Mouse (Mus musculus) spleen, adult 12 weeks (tissue): ENCODE results near the gene Atxn2.

Source experiments
- DNase-seq: peaks from one replicate; pipeline ENCODE4 v3.0.0; 2022; ENCODE audit warnings: low spot score

Gene Atxn2

DNA sequence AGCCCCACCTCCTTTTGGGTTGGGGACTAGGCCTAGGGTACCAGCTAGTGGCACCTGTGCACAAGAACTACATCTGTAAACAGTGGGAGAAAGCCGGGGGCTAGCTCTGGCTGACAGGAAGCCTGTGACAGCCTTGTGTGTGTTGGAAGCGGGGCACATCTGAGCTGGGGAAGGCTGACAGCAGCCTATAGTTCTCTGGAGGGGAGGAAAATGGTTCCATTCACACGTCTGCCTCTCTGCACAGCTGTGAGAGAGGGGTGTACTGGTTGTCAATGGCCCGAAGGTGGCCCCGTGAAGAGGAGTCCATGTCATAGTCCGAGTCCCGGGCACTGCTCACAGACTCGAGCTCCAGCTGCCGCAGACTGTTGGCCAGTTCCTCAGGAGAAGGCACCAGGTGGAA, 106.4 kb downstream of the Atxn2 start:
- no peak for DNase-seq

DNA sequence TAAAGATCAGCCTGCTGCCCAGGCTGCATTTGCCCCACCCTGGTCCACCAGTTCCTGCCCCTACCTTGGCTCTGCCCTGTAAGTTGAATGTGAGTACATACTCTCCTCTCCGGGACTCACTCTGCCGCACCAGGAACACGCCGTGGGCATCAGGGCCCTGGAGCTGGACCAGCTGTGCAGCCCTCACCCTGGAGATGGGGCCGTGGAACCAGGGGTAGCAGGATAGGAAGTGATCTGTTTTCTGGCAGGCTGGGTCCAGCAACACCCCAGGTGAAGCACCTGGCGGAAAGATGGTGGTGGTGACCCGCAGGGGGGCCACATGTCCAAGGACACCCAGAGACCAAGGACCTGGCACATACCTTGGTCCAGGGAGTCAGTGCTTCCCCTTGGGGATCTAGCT, 107.3 kb downstream of the Atxn2 start:
- no peak for DNase-seq

DNA sequence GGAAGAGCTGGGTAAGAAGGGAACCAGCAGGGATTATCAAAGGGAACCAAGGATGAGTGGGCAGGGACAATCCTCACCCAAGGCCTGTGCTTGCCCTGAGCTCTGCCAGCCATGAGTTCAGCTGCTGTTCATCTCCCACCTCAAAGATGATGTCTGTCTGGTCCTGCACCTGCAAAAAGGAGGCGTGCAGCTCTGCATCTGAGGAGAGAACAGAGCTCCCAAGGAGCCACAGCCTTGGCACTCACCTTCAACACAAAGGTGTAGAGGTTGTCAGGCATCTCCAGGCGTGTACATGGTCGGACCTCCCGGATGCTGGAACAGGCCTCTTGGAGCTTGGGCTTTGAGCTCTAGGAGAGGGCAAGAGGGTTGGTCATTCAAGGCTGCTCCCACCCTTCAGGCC, 107.7 kb downstream of the Atxn2 start:
- DNase-seq: no peak

DNA sequence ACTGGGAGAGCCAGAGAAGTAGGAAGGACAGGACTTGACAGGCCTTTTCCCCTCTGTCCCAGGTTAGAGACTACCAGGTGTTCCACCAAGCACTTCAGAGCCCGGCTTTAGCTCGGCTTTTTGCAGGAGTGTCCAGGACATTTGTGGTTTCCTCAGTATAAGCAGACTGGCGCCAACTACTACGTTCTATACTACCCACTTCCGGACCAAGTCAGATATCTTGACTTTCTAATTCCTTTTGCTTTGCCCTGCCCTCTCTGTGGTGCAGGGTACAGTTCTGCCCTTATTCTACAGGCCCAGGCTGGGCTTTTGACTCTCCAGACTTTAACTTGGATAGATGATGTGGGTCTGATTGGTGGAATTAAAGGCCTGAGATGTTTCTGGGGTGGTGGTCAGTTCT, 108.4 kb downstream of the Atxn2 start:
- DNase-seq: no peak

DNA sequence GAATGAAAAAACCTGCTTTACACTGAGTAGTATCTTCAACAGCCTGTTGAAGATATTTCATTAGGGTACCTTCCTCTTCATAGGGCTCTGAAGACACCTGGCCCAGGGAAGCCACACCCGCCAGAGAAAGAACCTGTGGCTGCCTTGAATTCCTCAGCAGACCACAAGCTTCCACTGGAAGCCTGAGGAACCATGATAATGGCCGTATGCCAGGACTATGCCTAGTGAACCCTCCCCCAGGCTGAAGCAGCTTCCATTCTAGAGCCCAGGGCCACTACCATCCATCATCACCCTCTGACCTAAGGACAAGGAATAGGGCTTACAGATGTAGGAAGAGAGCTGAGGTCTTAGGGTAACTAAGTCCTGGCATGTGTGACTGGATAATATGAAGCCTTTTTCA, 109.0 kb downstream of the Atxn2 start:
- no peak for DNase-seq

DNA sequence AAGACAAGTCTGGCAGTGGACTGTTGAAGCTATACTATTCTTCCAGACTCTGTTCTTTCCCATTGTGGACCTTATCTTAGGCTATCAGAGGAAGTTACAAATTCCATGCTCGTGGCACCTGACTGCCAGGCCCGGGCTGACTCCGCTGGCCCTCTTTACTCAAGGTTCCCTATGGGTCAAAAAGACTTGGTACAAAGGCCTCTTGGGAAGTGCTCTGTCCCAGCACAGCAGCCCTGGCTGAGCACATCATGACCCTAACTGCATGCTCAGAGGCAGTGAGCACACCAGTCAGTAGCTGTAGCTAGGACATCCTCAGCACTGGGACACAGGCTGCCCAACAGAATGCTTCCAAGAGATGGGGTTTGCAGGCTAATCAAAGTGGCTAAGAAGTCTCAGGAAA, 109.5 kb downstream of the Atxn2 start:
- no peak for DNase-seq

DNA sequence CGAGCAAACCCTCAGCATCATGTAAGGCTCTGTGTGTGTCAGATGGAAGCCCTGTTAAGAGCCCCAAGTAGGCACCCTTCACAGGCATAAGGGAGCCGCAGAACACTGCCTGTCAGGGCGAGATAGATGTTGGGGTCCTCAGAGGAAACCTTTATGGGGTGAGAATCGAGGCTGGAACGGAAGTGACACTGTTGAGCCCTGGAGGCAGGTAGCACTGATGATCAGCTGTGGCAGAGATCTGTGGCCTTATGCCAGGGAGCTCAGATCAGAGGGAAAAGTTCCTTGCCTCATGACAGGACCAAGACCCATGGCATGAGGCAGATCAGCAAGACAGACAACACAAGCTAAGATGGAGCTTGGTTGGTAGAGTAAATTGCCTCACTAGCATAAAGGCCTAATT, 110.0 kb downstream of the Atxn2 start:
- no peak for DNase-seq

DNA sequence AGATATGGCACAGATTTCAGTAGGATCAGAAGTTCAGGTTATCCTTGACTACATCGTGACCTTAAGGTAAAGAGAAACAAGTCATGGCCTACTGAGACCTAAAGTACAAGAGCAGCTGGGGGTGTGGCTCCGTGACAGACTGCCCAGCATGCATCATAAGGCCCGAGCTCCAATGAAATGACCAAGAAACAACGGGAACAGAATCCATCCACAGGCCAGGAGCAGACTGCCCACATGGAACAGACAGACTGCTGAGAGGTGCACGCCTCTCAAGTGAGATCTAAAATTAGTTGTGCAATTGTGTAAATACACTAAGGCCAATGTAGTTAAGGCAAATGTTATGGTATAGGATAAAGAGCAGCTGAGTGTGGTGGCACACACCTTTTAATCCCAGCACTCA, 110.4 kb downstream of the Atxn2 start:
- no peak for DNase-seq

DNA sequence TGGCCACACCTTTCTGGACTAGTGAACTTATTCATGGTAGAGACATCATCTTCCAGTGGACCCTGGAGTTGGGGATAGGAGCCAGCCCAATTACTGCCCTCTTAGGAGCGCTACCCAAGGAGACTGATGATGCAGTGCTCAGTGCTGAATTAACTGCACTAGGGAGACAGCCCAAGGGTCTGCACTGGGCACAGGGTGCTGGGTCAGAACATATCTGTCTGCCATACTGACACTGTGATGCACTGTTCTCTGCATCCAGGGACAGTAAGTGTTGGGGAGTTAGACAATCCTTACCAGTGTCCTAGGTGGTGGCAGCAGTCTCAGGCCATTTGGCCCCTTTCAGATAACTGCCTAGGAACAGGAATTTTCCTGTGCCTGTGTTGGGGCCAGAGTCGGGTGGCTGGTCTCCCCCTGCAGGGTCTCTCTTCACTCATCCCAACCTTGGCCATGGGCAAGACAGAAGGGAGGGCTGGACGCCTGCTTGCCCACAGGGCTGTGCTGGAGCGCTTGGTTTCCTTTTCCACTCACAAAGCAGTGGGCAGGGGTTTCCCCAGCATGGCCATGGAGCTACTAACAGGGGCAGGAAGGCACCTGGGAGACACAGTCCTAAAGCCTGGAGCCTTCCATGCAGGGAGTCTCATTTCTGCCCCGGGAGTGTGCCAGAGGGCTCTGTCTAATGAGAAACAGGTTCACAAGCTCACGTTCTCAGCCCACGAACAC, 111.8 kb downstream of the Atxn2 start:
- DNase-seq: no peak

DNA sequence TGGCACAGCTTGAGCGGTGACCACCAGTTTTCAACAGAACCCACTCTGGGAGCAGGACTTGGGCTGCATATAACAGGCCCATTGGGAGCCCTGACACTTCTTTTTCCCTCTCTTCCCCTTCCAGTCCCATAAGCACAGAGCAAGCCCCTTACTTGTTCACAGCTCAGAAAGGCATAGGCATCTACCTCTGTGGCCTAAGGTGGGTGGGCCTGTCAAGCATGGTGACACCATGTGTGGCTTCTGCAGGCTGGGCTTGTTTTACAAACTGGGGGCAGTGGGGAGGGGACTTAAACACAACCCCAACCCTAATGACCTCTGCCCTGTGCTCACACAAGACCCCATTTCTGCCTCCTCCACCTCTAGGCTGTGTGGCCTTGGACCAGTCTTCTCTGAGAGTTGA, 112.5 kb downstream of the Atxn2 start:
- no peak for DNase-seq

DNA sequence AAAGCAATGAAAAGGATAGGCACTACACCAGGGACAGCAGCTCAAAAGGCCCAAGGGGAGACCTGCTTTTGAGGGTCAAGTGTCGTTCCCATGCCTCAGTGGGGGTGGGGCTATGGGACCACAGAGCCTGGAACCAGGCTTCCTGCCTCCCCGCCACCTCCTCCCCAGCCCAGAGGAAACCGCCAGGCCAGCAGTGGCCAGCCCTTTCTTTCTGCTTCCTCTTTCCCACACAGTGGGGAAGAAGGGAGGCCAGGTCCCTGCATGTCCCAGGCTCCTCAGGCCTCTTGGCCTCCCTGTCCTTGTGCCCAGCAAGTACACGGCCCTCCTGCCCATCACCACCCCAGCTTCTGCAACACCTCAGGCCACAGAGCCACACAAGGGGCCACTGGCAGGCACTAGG, 113.0 kb downstream of the Atxn2 start:
- DNase-seq: no peak

DNA sequence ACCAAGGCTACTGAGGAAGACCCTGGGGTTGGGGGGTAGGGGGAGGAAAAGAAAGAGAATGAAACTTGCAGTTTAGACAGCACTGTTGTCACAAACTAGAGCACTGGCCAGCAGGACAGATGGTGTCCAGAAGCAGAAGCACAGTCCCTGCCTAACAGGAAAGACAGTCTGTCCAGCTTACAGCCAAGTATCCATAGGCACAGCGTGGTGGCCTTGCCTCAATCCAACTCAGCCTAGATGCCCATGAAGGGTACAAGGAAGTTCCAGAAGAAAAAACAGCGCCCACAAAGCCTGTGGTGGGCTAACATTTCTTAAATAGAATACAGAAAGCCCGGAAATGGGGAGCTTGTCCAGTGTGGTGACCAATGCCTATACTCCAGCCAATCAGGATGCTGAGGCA, 114.5 kb downstream of the Atxn2 start:
- no peak for DNase-seq

DNA sequence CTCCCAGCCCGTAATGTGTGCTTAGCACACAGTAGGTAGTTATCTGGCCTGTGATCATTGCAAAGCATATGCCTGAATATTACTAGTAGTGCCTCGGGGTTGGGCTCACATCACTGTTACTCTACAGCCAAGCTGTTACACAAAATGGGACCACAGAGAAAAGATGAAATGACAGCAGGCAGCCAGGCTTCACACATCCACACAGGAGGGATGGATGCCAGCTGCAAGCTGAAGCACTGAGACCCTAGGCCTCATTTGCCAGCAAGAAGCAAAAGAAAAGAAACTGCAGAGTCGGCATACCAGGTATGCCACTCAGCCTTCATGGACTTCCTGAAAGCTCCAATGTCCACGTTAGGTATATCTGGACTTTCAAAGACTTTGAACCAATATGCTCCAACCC, 116.7 kb downstream of the Atxn2 start:
- DNase-seq: no peak

DNA sequence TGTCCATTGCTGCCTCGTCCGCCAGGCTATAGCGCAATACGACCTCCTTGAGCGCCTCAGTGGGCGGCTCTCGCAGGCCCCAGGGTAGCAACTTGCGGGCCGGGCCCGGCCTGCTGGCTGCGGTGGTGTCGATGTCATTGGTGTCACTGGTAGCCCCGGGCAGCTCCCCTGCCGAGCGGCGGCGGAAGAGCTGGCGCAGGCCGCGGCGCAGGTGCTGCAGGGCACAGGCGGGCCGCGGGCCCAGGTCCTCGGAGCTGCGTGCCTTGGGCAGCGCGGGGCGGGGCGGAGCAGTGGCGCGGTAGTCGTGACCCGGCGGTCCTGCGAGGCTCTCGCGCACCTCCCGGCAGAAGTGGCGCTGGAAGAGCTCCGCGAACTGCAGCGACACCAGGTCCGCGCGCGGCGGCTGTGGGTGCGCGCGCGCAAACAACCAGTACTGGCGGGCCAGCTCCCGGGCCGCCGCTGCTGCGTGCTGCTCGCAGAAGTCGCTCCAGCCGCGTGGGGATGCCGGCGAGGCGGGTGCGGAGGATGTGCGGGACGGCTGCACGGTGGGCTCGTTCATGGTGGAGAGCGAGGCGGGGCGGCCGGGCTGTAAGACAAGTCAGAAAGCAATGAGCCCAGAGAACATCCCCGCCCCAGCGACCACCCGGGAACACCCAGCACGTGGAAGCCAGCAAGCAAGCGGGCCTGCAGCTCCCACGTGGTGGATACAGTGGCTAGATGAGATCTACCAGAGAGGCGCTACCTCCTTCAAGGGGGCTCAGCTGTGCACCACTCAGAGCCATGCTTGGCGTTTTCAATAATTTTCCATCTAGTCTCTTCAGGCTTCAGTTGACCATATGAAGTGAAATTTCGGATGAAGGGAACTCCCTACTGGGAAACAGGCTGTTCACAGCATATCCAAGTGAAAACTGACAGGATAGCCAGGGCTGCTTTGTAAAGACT, 117.6 kb downstream of the Atxn2 start:
- no peak for DNase-seq

DNA sequence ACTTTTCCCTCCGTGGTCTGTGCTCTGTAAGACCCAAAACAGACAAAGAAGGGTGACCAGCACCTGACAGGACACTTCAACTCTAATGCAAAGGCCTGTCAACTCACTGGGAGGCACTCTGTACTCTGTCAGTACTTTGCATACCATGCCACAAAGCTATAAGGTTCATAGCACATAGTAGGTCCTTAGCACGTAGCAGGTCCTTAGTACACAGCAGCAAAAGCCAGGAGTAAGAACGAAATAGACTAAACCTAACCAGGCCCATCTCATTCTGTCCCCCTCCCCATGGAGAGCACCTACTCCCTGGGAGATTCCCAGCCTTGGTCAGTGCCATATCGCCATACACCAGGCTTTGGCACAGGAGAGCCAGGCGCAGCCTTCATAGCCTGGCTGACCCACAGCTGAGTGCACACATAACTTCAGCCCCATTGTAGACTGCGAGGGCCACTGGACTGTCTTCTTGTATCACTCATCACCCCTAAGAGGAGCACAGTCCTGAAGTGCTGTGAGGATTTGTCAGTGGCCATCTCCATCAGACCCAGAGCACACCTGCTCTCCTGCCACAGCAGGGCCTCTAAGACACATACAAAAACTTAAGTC, 120.0 kb downstream of the Atxn2 start:
- no peak for DNase-seq

DNA sequence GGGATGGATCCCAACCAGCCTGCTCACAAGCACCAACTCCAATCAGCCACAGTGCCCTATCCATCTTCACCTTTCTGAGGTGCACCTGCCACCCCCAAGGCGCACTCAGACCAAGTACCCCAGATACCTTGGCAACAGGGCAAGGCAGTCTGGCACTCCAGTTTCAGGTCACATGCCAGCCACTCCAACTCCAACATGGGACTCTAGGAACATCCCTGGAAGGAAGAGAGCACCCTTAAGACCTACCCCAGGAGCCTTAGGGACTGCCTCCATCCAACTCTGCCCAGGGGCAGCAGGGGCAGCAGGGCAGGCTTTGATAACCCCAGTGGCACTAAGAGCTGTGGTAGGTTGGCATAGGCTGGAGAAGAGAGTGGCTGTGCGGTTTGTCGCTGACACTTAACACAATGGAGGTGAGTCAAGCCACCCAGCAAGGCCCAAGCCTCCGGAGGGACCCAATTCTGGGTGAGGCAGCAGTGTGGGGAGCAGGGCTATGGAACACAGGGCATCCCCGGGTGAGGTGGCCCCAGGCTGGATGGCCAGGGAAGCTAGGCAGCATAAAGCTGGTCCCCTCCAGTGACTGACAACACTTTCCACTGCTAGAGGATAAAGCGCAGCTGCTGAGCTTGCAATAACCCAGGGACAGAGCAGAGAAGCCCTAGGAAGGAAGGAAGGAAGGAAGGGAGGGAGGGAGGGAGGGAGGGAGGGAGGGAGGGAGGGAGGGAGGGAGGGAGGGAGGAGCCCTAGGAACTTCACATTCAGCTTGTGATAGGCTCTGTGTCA, 121.4 kb downstream of the Atxn2 start:
- no peak for DNase-seq

DNA sequence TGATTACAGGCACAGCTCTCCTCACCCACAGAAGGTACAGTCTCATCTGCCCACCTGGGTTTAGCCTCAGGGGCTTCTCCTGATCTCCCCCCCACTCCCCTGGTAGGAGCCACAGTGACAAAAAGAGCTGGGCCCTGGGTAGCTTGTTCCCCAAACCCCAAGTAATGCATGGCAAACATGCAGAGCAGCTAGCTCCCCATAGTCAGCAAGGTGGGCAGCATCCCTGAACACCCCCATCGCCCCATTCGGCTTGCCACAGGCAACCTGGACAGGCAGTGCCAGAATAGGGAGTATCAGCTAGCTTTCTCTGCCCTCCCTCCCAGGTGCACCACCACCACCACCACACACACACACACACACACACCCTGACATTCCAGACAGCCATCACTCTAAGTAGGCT, 122.0 kb downstream of the Atxn2 start:
- DNase-seq: no peak

DNA sequence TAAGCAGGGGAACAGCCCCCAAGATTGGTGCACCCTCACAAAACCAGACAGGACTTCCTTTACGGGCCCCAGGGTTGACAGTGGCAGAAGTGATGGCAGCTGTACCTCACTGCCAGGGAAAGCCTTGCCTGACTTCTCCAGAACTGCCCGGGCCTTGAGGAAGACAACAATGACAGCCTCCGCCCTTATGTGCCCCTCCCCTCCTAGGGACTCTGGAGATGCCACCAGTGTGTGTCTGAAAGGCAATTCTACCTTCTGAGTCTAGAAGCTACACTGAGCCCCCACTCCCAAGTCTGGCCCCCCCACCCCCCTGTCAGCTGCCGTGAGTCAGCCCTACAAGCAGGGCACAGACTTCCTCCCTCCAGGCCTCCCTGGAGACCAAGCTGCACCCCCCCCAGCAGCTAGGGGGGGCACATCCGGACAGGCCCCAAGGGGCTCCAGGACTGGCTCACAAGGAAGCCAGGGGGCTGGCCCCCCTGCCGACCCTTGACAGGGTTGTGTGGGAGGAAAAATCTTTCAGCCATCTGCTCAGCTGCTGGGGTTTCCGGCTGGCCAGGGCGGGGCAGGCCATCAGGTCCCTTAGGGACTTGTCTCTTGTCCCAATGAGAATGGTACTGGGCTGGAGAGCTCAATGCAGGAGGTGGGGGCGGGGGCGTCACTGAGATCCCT, 122.6 kb downstream of the Atxn2 start:
- peak; percentile 69 for DNase-seq

DNA sequence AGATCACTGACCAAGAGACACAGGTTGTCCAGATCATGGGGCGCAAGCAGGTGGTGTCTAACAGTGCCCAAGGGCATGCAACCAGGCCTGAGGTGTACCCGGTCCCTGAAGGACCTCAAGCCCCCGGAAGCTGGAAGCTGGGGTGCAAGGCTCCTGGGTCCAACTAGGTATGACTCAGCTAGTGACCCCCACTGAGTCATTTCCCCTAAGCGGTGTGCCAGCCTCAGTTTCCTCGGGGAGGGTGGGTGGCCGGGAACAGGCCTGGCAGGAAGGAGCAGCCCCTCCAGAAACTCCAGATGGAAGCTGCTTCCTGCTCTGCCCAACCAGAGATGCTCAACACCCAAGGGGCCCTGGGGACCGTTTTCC, 123.1 kb downstream of the Atxn2 start:
- DNase-seq: no peak

DNA sequence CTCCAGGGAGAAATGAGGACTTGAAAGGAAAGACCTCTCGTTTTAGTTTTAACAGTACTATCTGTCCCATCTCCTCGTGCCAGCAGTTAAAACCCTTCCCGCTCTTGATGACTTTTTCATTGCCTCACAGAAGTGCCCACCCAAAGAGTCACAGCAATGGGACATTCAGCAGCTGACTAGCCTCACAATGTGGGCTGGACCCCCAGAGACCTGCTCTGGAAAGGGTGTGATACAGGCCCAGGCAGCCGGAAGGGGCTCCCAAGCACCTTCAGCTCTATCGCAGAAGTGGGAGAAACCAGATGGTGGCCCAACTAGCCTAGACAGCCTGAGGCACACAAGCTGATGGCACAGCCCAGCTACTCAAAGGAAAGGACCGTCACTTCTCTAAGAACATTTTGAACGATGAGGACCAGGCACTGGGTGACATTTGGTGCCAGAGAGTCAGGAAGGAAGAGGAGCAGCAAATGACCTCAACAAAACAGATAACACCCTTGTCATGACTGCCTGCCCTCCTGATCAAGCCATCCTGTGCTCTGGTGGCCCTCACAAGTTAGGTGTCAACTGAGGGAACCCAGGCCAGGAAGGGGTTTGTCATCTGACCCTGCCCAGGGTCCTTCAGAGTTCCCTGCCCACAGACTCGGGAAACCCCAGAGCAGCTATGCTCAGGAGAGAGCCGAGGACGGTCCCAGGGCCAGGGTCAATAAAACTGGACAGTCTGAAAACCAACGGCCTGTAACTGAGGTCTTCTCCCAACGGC, 124.0 kb downstream of the Atxn2 start:
- no peak for DNase-seq
